Mouse (Mus musculus) C2C12 (cell line): Measurements from ENCODE around the gene Adcy9.

Experiments
- CTCF ChIP-seq: IDR thresholded peaks from one replicate; pipeline ENCODE4 v1.5.1; 2011; ENCODE audit not compliant: control insufficient read depth, insufficient read depth, insufficient read length
- FOSL1 ChIP-seq: IDR thresholded peaks from one replicate; pipeline ENCODE4 v1.8.0; 2011; ENCODE audit warnings: mild to moderate bottlenecking, low read length; ENCODE audit not compliant: poor library complexity, insufficient read depth, severe bottlenecking
- USF1 ChIP-seq: IDR thresholded peaks from one replicate; pipeline ENCODE4 v1.6.1; 2011; ENCODE audit warnings: low read depth, mild to moderate bottlenecking, control low read depth, moderate library complexity

DNA sequence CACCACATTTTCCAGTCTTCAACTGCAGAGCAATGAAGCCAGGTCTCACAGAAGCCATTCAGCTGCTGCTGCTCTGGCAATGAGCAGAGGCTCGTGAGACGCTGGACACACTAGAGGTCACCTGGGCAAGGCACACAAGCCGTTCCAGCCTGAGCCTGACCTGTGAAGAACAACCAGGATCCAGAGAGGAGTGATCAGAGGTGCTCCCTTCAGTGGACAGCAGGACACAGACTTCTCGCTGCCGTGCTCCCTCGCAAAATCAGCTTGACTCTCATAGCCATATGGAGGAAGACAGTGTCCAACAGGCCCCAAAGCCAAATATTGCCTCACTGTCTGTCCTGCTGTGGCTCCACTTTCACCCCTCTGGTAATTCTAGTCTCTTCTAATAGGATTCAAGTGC is 29.1 kb upstream of the Adcy9 start:
- TF ChIP-seq CTCF (no peak), USF1 (no peak), FOSL1 (no peak)
